Mouse (Mus musculus) small intestine, adult 2 months (tissue): ENCODE measurements at regions not wholly inside any gene's neighbourhood (a gene's known extent, or its start where the extent isn't known, plus 50 kb on each side); places are given as distances from the start of the nearest gene placed in this dataset.

ENCODE experiments used
- CTCF ChIP-seq: fragments of 200-500 bp; IDR thresholded peaks from 2 replicates; pipeline ENCODE4 v1.5.1; 2012; ENCODE audit warnings: low read depth, mild to moderate bottlenecking, control low read depth, inconsistent platforms, low read length, moderate library complexity, mixed read lengths; ENCODE audit not compliant: insufficient replicate concordance, insufficient read length; ENCODE audit errors: extremely low read depth
- POLR2A ChIP-seq: fragments of 200-500 bp; IDR thresholded peaks from 2 replicates; pipeline ENCODE4 v1.6.1; 2012; ENCODE audit warnings: low read depth, mild to moderate bottlenecking, control low read depth, inconsistent platforms, low read length, moderate library complexity

- TF ChIP-seq POLR2A (no peak), CTCF (no peak)
Measured at GRCm38 (mm10) chr12:110027345-110027744, 251.5 kb upstream of the Dio3 start.
